Mouse (Mus musculus) embryo, embryonic 10.5 days (tissue): ENCODE measurements at regions not wholly inside any gene's neighbourhood (a gene's known extent, or its start where the extent isn't known, plus 50 kb on each side); places are given as distances from the start of the nearest gene placed in this dataset.
A peak's percentile ranks its signal among the peaks of the same experiment; 100 is the strongest.

Experiments used
- DNase-seq: peaks from one replicate; pipeline ENCODE4 v3.0.0-alpha.2; 2015; ENCODE audit warnings: low spot score

DNA sequence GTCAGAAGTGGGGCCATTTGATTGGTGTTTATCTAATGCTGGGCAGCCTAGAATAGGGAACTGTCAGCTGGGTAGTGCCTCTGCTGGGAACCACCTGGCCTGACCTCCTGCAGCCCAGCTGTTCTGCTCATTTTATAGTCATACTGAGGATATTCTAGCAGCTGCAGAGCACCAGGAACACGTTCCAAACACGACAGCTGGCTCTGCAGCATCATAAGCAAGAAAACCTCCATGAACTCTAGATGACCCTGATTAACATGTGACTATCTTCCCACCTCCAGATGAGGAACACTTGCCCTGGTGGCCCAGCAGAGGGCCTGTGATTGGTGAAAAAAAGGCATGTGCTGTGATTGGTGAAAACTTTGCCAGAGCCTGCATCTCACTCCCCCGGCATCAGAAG, 210.6 kb upstream of the Ano5 start:
- DNase-seq, result peak; percentile 57

- DNase-seq, result no peak
These were observed 203.1 kb upstream of the Ano5 start for GRCm38 (mm10) chr7:51307757-51308156.

- DNase-seq, result no peak
These were observed 200.6 kb upstream of the Ano5 start for GRCm38 (mm10) chr7:51310191-51310590.

DNA sequence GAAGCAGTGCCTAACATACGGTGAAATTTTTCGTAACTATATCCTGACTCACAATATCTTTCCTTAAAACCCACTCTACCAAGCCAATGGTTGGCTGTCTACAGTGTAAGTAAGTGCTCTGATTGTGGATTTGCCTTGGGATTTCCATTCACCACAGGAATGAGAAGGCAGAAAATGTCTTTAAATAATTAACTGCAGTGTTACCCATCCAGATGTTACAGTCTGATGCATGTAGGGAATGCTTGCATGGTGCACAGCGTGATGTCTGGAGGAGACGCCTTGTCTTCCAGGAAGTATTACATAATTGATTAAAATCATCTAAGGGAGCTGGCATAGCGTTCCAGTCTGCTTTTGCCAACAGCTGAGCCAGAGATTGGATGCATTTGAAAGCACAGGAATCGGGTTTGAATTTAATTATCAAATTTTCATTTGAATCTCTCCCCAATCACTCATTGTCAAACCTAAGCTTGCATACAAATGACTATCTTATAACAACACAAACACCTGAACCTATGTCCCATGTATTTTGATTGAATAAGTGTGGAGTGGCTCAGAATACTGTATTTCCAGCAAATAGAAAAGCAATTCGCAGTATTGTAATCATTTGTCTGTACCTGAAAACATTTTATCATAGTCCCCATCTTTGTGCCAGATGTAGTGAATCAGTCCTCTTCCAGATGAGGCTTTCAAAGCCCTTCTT, 170.8 kb upstream of the Ano5 start:
- no peak for DNase-seq

GRCm38 (mm10) chr7:51347521-51347920, 163.3 kb upstream of the Ano5 start:
- DNase-seq, result no peak

DNA sequence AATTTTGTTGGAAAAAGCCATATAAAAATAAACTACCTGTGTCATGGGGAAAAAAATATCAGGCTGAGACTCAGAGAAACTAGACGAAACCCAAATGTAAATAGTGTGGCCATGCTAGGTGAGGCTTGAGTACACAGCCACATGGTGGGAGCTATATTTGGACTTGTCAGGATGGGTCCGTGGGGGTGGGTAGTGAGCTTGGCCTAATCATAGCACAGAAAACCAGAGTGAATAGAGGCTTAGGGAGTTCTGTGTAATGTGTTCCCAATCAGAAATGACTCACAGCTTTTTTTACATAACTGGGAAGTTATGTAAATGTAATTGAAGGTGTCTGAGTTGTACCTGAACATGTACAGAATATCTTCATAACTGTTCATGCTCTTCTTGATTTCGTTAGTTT, 150.7 kb upstream of the Ano5 start:
- no peak for DNase-seq

DNA sequence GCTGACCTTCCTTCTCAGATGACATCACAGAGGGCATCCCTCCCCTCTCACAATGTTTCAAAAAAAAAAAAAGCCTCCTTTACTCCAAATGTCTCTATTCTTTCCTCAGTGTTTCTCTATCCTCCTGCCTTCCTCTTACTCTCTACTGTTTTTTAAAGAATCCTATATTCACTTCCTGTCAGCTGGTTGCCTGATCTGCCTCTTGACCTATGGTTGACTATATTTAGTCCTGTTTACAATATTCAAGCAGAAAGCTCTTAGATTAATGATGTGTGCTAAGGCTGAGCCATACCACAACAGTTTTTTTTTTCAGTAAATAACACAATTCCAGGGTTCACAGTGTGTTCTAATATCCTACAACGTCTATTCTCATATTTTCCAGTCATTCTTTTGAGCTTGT, 133.2 kb upstream of the Ano5 start:
- no peak for DNase-seq
